Mouse (Mus musculus): ENCODE measurements around the gene Calhm5.

The Calhm5 gene

DNA sequence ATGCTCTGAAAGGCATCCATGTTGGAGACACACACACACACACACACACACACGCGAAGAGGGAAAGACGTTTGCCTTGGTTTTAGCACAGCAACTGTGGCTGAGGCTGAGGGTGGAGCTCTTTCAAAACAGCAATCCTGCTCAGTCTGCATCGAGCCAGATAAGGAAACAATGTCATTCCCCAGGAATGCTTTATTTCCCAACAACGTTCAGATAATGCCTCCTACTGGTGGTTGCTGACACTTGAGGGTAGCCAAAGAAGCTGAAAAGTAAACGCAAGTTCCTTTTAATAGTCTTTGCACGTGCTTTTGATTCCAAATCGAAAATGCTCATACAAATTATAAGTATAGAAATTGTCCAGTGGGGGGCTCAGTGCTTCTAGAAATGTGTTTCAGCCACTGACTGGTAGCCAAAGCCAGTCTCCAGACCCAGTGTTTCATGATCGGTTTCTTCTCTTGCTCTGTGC is at the start of gene Calhm5:
TSS of gene Calhm5 (minus strand) at position 102 of the 466 bp plus-strand sequence.
- peak; percentile 64 for DNase-seq (ENCODE audit: low read depth)

GRCm38 (mm10) chr10:34141693-34142092 is 45.4 kb upstream of the Calhm5 start:
- no peak for DNase-seq (ENCODE audit: low read depth)

- DNase-seq (ENCODE audit: low read depth), result peak; percentile 11
Observed at GRCm38 (mm10) chr10:34139768-34140167, 43.4 kb upstream of the Calhm5 start.

DNA sequence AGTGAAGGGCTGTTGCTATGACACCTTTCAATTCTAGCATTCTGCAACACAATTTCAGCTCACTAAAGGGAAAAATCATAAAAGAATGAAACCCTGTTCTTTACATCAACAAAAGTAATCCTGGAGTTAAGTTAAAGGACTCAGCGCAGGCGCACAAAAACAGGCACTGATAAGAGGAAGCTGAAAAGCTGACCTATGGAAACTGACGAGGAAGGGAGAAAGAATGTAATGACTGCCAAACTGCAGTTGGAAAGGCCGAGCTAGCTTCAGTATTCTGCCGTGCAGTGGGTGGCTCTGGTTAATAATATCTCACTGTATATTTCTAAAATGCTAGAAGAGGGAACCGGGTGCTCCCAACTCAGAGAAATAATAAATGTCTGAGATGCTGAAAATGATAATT is 41.7 kb upstream of the Calhm5 start:
- no peak for DNase-seq (ENCODE audit: low read depth)

DNA sequence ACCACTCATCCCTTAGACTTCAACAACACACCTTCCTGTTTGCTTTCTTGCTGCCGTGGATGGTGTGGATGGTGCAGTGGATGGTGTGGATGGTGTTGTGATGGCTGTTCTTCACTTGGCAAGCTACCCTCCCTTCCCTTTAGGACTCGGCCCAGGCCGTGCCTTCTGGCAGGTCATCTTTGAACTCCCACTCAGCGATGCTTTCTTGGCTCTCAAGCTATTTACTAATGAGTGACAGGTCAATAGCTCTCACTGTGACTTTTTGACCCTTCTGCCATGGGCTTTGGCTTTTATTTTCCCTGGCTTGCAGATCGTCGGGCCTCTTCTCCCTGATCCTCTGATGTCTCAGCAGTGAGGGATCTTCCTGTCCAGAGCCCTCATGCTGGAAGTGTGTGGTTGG is 40.1 kb upstream of the Calhm5 start:
- no peak for DNase-seq (ENCODE audit: low read depth)

GRCm38 (mm10) chr10:34131356-34131755 is 35.0 kb upstream of the Calhm5 start:
- DNase-seq (ENCODE audit: low read depth), result peak; percentile 57

GRCm38 (mm10) chr10:34128391-34128790 is 32.1 kb upstream of the Calhm5 start:
- DNase-seq (ENCODE audit: low read depth), result no peak

DNA sequence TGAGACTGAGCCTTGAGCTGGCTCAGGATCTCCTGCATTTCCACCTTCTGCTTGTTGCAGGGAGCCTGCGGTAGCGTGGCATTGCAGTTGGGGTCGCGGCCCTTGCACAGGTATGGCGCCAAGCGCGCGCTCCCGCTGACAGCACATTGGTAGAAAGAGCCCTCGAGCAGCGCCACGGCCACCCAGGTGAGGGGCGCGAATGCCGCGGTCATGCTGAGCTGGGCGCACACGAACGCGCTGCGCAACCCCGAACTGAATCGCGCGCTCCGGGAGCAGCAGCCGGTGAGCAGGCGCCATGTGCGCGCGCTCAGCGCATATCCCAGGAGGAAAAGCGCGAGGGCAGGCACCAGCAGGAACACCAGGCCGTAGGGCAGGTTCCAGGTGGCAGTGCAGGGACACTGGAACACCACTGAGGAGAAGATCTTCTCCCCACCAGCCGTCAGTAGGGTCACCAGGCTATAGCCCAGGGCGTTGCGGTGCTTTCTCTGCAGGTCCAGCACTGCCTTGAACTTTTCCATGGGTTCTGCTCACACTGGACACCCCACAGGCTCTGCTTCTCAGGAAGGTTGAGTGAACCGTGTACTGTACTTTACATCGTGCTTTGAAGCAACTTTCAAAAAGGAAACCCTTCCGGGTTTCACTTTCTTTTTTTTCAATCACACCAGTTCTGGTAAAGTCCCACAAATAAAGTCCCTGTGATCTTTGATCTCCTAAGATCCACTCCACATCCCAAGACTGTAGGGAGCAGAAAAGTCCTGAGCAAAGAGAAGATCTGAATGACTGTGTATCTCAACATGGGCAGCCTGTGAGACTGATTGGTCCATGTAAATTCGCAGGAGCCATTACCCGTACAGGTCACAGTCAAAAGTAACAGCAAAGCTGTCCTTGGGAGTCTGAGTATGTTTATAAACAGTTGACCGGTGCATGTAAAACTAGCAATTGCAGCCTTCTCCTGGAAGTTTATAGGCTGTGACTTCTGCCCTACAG is 31.4 kb upstream of the Calhm5 start, which contains the start of gene Calhm6:
TSS of gene Calhm6 (minus strand) at position 593 of the 987 bp plus-strand sequence.
- no peak for DNase-seq (ENCODE audit: low read depth)

DNA sequence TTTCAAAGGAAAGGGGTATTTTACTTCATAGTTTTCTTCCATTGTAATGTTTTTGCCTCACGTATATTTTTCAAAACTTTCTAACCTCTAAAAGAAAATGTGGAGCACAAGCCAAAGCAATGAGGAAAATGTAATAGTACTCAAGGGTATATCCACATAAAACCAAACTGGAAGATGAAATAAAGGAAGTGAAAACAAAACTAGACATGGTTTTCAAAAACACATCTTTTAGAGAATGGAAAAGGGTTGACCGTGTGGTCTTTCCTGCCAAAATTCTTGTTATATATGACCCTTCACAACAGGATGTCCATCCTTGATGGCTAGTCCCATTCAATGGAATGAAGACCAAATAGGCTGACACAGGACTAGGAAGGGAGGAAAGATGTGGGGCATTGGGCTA is 22.1 kb upstream of the Calhm5 start:
- no peak for DNase-seq (ENCODE audit: low read depth)

DNA sequence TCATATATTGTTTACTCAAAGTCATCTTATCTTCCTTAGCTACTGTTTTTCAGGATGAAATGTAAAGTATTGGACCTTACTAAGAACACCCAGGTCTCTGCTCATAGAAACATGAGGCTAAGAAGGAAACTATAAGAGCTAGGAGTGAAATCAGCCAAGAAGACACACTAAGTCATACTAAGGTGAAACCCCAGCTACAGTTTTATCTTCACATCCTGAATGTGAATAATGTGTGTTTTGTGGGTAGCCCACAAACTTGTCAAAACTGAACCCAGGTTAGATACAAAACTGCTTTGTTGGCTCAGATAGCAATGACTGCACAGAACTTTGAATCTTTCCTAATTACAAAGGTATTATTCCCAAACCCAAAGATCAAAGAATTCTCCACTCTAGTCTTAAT is 21.5 kb upstream of the Calhm5 start:
- DNase-seq (ENCODE audit: low read depth), result no peak

DNA sequence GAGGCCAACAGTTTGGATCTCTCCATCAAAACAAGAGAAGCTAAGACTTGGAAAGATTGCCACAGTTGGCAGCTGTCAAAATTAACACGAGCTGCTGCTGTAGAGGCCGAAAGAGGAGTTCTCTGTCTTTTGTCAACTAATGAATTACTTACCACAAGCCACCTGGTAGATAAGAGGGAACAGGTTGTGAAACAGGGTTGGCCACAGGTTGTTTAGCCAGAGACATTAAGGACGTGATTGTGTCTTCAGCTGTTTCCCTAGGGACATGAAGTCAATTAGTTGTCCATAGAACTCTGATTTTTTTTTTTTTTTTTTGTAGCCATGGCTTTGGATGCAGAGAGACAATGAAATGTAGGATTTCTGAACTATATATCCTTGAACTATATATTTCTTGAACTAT is 20.8 kb upstream of the Calhm5 start:
- DNase-seq (ENCODE audit: low read depth), result no peak

GRCm38 (mm10) chr10:34111964-34112738 is 15.8 kb upstream of the Calhm5 start:
- no peak for DNase-seq (ENCODE audit: low read depth)

GRCm38 (mm10) chr10:34110863-34111465 is 14.6 kb upstream of the Calhm5 start:
- no peak for DNase-seq (ENCODE audit: low read depth)

DNA sequence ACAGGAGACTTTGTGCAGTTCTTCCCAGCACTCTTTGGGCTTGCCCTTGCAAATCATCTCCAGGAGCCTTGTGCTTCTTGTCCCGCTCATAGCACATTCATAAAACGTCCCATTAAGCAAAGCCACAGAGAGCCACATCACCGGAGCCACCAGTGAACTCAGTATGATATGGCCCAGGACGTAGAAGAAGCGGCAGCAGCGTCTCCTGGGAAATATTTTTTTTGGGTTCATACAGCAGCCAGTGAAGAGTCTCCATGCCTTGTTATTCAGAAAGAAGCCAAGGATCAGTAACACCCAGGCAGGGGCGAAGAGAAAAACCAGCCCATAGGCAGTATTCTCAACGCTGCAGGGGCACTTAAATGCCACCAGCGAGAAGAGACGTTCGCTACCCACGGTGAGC is 355 bp downstream of the Calhm5 start:
- no peak for DNase-seq (ENCODE audit: low read depth)

- no peak for DNase-seq (ENCODE audit: low read depth)
Observed at GRCm38 (mm10) chr10:34095147-34095546, 1.2 kb downstream of the Calhm5 start.

- DNase-seq (ENCODE audit: low read depth), result no peak
Observed at GRCm38 (mm10) chr10:34091888-34092287, 4.4 kb downstream of the Calhm5 start.

GRCm38 (mm10) chr10:34090481-34090880 is 5.8 kb downstream of the Calhm5 start:
- no peak for DNase-seq (ENCODE audit: low read depth)

DNA sequence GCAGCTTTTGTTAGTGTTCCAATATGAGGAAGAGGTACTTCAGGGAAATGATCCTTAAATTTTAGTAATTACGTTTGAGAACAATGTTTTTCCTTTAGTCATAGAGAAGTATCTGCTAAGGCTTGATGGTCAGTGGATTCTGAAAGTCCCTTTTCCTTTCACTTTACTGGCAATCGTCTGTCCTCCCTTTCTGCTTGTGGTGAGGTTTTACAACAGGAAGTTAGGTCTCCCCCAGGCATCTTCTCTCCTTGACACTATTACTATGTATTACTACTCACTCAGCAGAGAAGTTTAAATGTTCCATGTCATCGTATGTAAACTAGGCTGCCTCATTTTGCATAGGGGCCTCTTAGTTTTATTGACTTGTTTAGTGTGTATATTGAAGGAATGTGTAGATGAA is 6.8 kb downstream of the Calhm5 start:
- peak; percentile 36 for DNase-seq (ENCODE audit: low read depth)

DNA sequence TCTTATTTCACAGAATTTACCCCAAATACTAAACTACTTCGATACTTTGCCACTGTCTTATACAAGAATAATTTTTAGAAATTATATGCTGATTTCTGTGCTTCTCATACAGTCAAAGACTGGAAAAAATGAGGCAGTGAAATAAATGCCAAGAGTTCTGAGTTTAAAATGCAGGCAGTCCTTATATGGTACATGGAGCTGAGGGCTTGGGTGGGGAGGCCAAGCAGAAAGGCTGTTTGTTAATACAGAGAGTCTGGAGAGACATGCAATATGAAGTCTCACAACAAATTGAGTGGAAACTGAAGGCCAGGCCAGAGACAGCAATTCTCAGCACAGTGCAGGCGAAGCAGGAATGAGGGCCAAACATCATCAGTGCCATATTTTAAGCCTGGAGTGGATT is 7.8 kb downstream of the Calhm5 start:
- no peak for DNase-seq (ENCODE audit: low read depth)

DNA sequence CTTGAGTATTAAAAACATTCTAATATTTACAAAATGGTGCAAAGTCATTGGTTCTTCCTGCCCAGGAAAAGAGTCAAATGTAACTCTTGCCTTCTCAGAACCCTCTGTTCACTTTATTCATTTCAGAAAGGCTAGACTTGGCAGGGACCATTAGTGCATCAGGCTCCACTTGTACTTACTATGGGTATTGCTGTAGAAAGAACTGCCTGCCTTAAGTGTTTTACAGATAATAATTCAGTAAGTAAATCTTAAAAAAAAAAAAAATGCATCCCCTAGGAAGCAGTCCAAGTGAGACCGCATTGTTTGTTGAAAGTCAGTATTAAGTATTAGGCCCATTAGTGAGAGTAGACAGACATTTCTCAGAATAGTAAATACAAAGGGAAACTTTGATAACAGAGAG is 9.8 kb downstream of the Calhm5 start:
- DNase-seq (ENCODE audit: low read depth), result no peak

DNA sequence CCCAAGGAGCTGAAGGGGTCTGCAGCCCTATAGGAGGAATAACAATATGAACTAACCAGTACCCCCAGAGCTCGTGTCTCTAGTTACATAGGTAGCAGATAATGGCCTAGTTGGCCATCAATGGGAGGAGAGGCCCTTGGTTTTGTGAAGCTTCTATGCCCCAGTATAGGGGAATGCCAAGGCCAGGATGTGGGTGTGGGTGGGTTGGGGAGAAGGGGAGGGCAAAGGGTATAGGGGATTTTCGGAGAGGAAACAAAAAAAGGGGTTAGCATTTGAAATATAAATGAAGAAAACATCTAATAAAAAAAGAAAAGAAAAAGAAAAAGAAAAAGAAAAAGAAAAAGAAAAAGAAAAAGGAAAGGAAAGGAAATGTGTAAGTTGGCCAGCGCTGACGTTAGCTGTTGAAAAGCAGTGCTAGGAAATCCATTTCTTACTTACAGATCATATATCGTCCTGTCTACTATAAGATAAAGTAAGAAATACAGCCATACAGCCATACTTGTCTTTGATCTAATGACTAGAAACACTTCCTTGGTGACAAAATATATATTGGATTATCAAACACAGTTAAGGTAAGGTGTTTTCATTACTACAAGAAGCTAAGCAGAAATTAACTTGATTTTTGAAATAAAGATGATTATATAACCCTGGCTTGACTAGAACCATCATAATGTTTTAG is 21.7 kb downstream of the Calhm5 start:
- no peak for DNase-seq (ENCODE audit: low read depth)

DNA sequence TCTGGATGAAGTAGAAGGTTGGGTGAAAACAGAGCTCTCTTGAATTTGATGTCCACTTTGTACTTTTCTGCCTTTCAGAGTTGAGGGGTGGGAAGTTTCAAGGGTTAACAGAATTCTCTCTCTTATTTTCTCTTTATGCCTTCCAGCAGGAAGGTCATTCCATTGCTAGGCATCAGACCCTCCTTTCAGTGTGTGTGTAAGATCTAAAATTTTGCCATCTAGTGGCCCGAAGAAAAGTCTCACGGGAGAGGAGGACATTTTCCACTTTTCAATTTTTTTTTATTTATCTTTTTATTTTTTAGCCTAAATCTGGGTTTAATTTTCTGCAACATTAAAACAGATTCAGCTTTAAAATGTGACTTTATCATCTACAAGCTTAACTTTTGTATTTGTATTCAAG is 24.7 kb downstream of the Calhm5 start:
- DNase-seq (ENCODE audit: low read depth), result peak; percentile 5

Measured in 416B (cell line).